Comparison of ENCODE assay signal across 13 mouse cellular contexts in the genomic region with DNA sequence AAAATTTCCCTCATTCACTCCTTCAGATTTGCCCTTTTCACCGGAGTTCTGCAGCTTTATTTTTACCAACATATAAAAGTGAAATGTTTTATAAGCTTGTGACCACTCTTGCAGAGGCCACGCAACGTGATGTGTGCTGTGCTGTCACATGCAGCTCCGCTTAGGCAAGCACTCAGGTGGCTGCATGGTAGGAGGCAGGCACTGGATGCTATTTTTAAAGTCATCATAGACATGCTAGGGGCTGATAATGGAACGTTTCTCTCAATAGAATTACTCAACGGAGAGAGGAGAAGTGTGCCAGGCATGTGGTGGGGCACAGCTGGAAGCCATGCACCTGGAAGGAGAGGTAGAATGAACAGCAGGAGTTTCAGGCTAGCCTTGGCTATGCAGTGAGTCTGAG. TPM values are rescaled to one million over a fixed set of nuclear protein-coding genes. Genes with fewer than 3 reads are reported as not detected.
"Had no signal": no experiment of that assay in that cellular context is flagged by ENCODE, and none has a peak within 500 bp of the region (broad histone marks: within the 10 kb centered on the region; RNA-seq: fewer than 3 reads in every experiment).

No protein-coding gene starts in this region.

- DNase-seq: kidney, adult 11 months; kidney, postnatal 10 days; left cerebral cortex, postnatal 4 days; lung, adult 18-20 months; right cerebral cortex, postnatal 14 days; thymus, postnatal 4 days had no signal

- H3K9me3 ChIP-seq: limb, embryonic 13.5 days; liver, embryonic 12.5 days; midbrain, embryonic 12.5 days; neural tube, embryonic 13.5 days; stomach, embryonic 15.5 days had no signal

- ATAC-seq: midbrain, embryonic 16.5 days had no signal

- H3K27me3 ChIP-seq: limb, embryonic 13.5 days; liver, embryonic 12.5 days; midbrain, embryonic 12.5 days; neural tube, embryonic 13.5 days; stomach, embryonic 15.5 days had no signal

- H3K4me2 ChIP-seq: limb, embryonic 13.5 days; liver, embryonic 12.5 days; midbrain, embryonic 12.5 days; neural tube, embryonic 13.5 days; stomach, embryonic 15.5 days had no signal

- H3K9ac ChIP-seq: limb, embryonic 13.5 days; liver, embryonic 12.5 days; midbrain, embryonic 12.5 days; neural tube, embryonic 13.5 days; stomach, embryonic 15.5 days had no signal

- H3K27ac ChIP-seq: limb, embryonic 13.5 days; midbrain, embryonic 12.5 days; neural tube, embryonic 13.5 days; stomach, embryonic 15.5 days had no signal

- H3K4me1 ChIP-seq: liver, embryonic 12.5 days; midbrain, embryonic 12.5 days; neural tube, embryonic 13.5 days; stomach, embryonic 15.5 days had no signal

- H3K4me3 ChIP-seq: limb, embryonic 13.5 days; liver, embryonic 12.5 days; midbrain, embryonic 12.5 days; neural tube, embryonic 13.5 days; stomach, embryonic 15.5 days had no signal

RNA-seq across cellular contexts. Expression of gene Stox2, which starts 49.3 kb away (rescaled TPM):
- total RNA-seq: megakaryocyte-erythroid progenitor cell, adult 5-6 weeks had no signal
